Mouse (Mus musculus) embryonic fibroblast, embryonic 13.5 days (primary cell): ENCODE measurements at regions not wholly inside any gene's neighbourhood (a gene's known extent, or its start where the extent isn't known, plus 50 kb on each side); places are given as distances from the start of the nearest gene placed in this dataset.

Source experiments
- CTCF ChIP-seq: IDR thresholded peaks from 2 replicates; pipeline ENCODE4 v1.5.1; 2011; ENCODE audit warnings: mild to moderate bottlenecking, control low read depth, low read length, moderate library complexity, borderline replicate concordance; ENCODE audit not compliant: insufficient read depth
- POLR2A ChIP-seq: IDR thresholded peaks from 2 replicates; pipeline ENCODE4 v1.6.1; 2011; ENCODE audit warnings: low read depth, mild to moderate bottlenecking, control low read depth, low read length, moderate library complexity

DNA sequence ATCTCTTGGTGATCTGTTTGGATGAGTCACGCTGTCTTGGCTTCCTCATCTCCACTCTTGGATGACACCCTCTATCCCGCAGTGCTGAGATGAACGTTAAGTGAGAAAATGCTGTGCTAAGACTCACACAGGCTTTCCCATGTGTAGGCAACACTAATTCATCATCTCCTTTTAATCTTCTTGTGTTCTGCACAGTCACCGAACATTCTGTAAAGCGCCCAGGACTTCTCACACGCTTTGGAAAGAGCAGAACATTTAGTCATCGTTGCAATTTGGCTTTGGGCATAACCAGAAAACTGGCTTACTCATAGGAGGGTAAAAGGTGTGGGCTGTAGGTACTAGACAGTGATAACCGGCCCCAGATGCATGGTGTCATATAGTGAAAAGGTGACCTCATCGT, 94.9 kb downstream of the Plppr4 start:
- no peak for TF ChIP-seq CTCF
- TF ChIP-seq POLR2A = no peak
